Mouse (Mus musculus): Measurements from ENCODE around the gene Dctn1. TPM values are rescaled to one million over a fixed set of nuclear protein-coding genes. Genes with fewer than 3 reads are reported as not detected.
A peak's percentile ranks its signal among the peaks of the same experiment; 100 is the strongest.

Dctn1 gene
- polyA plus RNA-seq, 1 experiment from 2014 or later = 125 TPM

- H3K36me3 ChIP-seq (ENCODE audit: control insufficient read depth, insufficient read depth, low read length) = no peaks in the 10 kb centered on the region
- no peak overlapping the region for H3K4me2 ChIP-seq (ENCODE audit: low read depth)
- H3K9ac ChIP-seq (ENCODE audit: low read length) = no peak overlapping the region
- H3K4me3 ChIP-seq (ENCODE audit: low read depth, low read length) = no peak overlapping the region
- H3K27me3 ChIP-seq (ENCODE audit: control insufficient read depth, insufficient read depth, low read length) = no peaks in the 10 kb centered on the region
- DNase-seq (ENCODE audit: low spot score) = no peak
- ATAC-seq (ENCODE audit: insufficient read depth, low FRiP score, low TSS enrichment) = no peak
- WGBS = 84% methylated on average over 9 of the region's 9 CpGs
- peaks cover 5% of the 10 kb centered on the region for H3K4me1 ChIP-seq (ENCODE audit: control insufficient read depth, insufficient read depth, low read length)
- H3K27ac ChIP-seq (ENCODE audit: low read depth, low read length) = no peak overlapping the region
- H3K9me3 ChIP-seq (ENCODE audit: control insufficient read depth, low read length) = no peaks in the 10 kb centered on the region
Observed at GRCm38 (mm10) chr6:83132176-83132919, 33.4 kb upstream of the Dctn1 start.

DNA sequence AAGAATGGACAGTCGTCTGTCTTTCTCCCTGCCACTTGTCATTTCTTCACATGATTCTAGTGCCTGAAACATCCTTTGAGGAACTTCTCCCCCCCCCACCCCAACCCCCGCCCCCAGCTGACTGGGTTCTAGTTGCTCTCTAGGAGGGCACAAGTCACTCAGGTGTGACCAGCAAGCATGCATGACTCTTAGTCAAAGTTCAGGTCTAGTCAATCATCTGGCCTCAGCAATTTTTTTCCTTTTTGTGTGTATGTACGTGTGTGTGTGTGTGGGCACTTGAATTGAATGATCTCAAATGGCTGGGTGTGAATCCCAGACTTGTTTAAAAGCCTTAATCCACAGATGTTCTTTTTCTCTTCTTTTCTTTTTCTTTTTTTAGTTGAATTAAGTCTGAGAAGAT, 31.5 kb upstream of the Dctn1 start:
- Histone ChIP-seq H3K4me3 (ENCODE audit: low read depth, low read length) (no peak overlapping the region), H3K36me3 (ENCODE audit: control insufficient read depth, insufficient read depth, low read length) (no peaks in the 10 kb centered on the region), H3K4me2 (ENCODE audit: low read depth) (no peak overlapping the region), H3K4me1 (ENCODE audit: control insufficient read depth, insufficient read depth, low read length) (peaks cover 19% of the 10 kb centered on the region), H3K27me3 (ENCODE audit: control insufficient read depth, insufficient read depth, low read length) (no peaks in the 10 kb centered on the region), H3K27ac (ENCODE audit: low read depth, low read length) (no peak overlapping the region), H3K9ac (ENCODE audit: low read length) (no peak overlapping the region), H3K9me3 (ENCODE audit: control insufficient read depth, low read length) (no peaks in the 10 kb centered on the region)
- DNase-seq (ENCODE audit: low spot score) (no peak), ATAC-seq (ENCODE audit: insufficient read depth, low FRiP score, low TSS enrichment) (no peak)
- WGBS = 87% methylated on average over 3 of the region's 3 CpGs

DNA sequence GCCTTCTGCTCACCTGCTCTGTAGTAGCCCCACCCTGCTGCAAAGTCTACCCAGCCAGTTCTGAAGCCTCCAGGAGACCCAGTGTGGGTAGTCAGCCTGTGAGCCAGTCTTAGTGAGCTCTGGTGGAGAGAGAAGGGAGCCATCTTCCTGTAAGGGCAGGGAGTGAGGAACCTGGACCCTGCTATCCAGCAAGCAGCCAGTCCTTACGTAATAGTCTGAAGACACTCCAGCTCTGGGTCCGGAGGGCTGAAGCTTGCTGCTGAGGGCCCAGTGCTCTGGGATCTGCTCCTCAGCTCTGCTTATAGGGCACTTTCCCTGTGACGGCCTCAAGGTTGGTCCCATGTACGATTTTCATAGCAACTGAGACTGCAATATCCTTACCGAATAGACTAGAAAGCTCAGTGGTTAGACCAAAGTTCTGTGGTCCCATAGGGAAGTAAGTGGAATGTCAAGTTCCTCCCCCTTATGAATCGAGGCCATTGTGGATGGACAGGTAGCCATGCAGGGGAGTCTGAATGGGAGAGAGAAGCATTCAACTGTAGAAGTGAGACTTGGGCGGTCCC, 30.7 kb upstream of the Dctn1 start, which contains the start of gene Rtkn:
Gene Rtkn, plus strand, starts transcription at position 513 of the 563 bp plus-strand sequence.
- Histone ChIP-seq H3K4me3 (ENCODE audit: low read depth, low read length) (peak within 1 kb of the TSS; percentile 58), H3K27me3 (ENCODE audit: control insufficient read depth, insufficient read depth, low read length) (no peaks in the 10 kb centered on the region), H3K27ac (ENCODE audit: low read depth, low read length) (no peak within 1 kb of the TSS), H3K4me1 (ENCODE audit: control insufficient read depth, insufficient read depth, low read length) (peaks cover 21% of the 10 kb centered on the region), H3K9ac (ENCODE audit: low read length) (peak within 1 kb of the TSS; percentile 98), H3K4me2 (ENCODE audit: low read depth) (peak within 1 kb of the TSS; percentile 91), H3K9me3 (ENCODE audit: control insufficient read depth, low read length) (no peaks in the 10 kb centered on the region), H3K36me3 (ENCODE audit: control insufficient read depth, insufficient read depth, low read length) (no peaks in the 10 kb centered on the region)
- 57% methylated on average over 7 of the region's 7 CpGs for WGBS
- ATAC-seq (ENCODE audit: insufficient read depth, low FRiP score, low TSS enrichment) (no peak), DNase-seq (ENCODE audit: low spot score) (no peak)

- Histone ChIP-seq H3K27ac (ENCODE audit: low read depth, low read length) (no peak overlapping the region), H3K4me1 (ENCODE audit: control insufficient read depth, insufficient read depth, low read length) (peaks cover 21% of the 10 kb centered on the region)
Observed at GRCm38 (mm10) chr6:83135571-83136161, 30.1 kb upstream of the Dctn1 start.

GRCm38 (mm10) chr6:83136291-83136880, 29.3 kb upstream of the Dctn1 start:
- Histone ChIP-seq H3K4me1 (ENCODE audit: control insufficient read depth, insufficient read depth, low read length) (peaks cover 22% of the 10 kb centered on the region), H3K9me3 (ENCODE audit: control insufficient read depth, low read length) (no peaks in the 10 kb centered on the region)

More at GRCm38 (mm10) chr6:83135571-83136161, 30.1 kb upstream of the Dctn1 start:
- Histone ChIP-seq H3K4me3 (ENCODE audit: low read depth, low read length) (peak overlapping the region; percentile 58), H3K36me3 (ENCODE audit: control insufficient read depth, insufficient read depth, low read length) (no peaks in the 10 kb centered on the region), H3K4me2 (ENCODE audit: low read depth) (peak overlapping the region; percentile 91), H3K27me3 (ENCODE audit: control insufficient read depth, insufficient read depth, low read length) (no peaks in the 10 kb centered on the region), H3K9ac (ENCODE audit: low read length) (peak overlapping the region; percentile 98), H3K9me3 (ENCODE audit: control insufficient read depth, low read length) (no peaks in the 10 kb centered on the region)
- ATAC-seq (ENCODE audit: insufficient read depth, low FRiP score, low TSS enrichment) = no peak
- peak; percentile 19 for DNase-seq (ENCODE audit: low spot score)
- 5% methylated on average over 37 of the region's 37 CpGs for WGBS

GRCm38 (mm10) chr6:83136881-83137575, 28.7 kb upstream of the Dctn1 start:
- Histone ChIP-seq H3K9ac (ENCODE audit: low read length) (peak overlapping the region; percentile 98), H3K9me3 (ENCODE audit: control insufficient read depth, low read length) (no peaks in the 10 kb centered on the region), H3K4me3 (ENCODE audit: low read depth, low read length) (peak overlapping the region; percentile 58), H3K27ac (ENCODE audit: low read depth, low read length) (peak overlapping the region; percentile 99), H3K4me2 (ENCODE audit: low read depth) (peak overlapping the region; percentile 91), H3K36me3 (ENCODE audit: control insufficient read depth, insufficient read depth, low read length) (no peaks in the 10 kb centered on the region), H3K27me3 (ENCODE audit: control insufficient read depth, insufficient read depth, low read length) (no peaks in the 10 kb centered on the region), H3K4me1 (ENCODE audit: control insufficient read depth, insufficient read depth, low read length) (peaks cover 27% of the 10 kb centered on the region)
- 1% methylated on average over 23 of the region's 26 CpGs for WGBS
- peak; percentile 79 for ATAC-seq (ENCODE audit: insufficient read depth, low FRiP score, low TSS enrichment)
- peak; percentile 87 for DNase-seq (ENCODE audit: low spot score)

More at GRCm38 (mm10) chr6:83136291-83136880, 29.3 kb upstream of the Dctn1 start:
- peak overlapping the region; percentile 91 for H3K4me2 ChIP-seq (ENCODE audit: low read depth)
- H3K27me3 ChIP-seq (ENCODE audit: control insufficient read depth, insufficient read depth, low read length) = no peaks in the 10 kb centered on the region
- no peaks in the 10 kb centered on the region for H3K36me3 ChIP-seq (ENCODE audit: control insufficient read depth, insufficient read depth, low read length)
- peak overlapping the region; percentile 99 for H3K27ac ChIP-seq (ENCODE audit: low read depth, low read length)
- WGBS = 13% methylated on average over 5 of the region's 5 CpGs
- H3K4me3 ChIP-seq (ENCODE audit: low read depth, low read length) = peak overlapping the region; percentile 58
- H3K9ac ChIP-seq (ENCODE audit: low read length) = peak overlapping the region; percentile 98
- DNase-seq (ENCODE audit: low spot score) (no peak), ATAC-seq (ENCODE audit: insufficient read depth, low FRiP score, low TSS enrichment) (no peak)

DNA sequence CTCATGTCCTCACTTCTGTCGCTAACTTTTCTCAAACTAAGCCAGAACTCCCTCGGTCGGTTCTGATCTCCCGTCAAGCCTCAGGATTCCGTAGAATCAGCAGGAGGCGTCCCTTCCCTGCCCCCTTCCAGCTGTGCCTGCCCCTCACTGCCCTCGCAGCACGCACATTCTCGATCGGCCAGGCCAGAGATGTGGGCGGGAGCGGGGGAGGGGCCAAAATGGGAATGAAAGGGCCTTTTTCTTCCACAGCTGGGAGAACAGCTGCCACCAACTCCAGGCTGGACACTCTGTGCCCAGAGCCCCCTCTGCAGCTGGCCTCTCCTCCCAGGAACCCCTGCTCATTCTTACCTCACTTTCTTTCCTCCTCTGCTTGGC, 28.2 kb upstream of the Dctn1 start:
- Histone ChIP-seq H3K27ac (ENCODE audit: low read depth, low read length) (peak overlapping the region; percentile 99), H3K27me3 (ENCODE audit: control insufficient read depth, insufficient read depth, low read length) (no peaks in the 10 kb centered on the region), H3K9me3 (ENCODE audit: control insufficient read depth, low read length) (no peaks in the 10 kb centered on the region), H3K36me3 (ENCODE audit: control insufficient read depth, insufficient read depth, low read length) (no peaks in the 10 kb centered on the region), H3K9ac (ENCODE audit: low read length) (peak overlapping the region; percentile 98), H3K4me1 (ENCODE audit: control insufficient read depth, insufficient read depth, low read length) (peaks cover 30% of the 10 kb centered on the region), H3K4me2 (ENCODE audit: low read depth) (peak overlapping the region; percentile 91), H3K4me3 (ENCODE audit: low read depth, low read length) (peak overlapping the region; percentile 58)
- 0% methylated on average over 12 of the region's 12 CpGs for WGBS
- ATAC-seq (ENCODE audit: insufficient read depth, low FRiP score, low TSS enrichment) = peak; percentile 76
- DNase-seq (ENCODE audit: low spot score) = peak; percentile 90

DNA sequence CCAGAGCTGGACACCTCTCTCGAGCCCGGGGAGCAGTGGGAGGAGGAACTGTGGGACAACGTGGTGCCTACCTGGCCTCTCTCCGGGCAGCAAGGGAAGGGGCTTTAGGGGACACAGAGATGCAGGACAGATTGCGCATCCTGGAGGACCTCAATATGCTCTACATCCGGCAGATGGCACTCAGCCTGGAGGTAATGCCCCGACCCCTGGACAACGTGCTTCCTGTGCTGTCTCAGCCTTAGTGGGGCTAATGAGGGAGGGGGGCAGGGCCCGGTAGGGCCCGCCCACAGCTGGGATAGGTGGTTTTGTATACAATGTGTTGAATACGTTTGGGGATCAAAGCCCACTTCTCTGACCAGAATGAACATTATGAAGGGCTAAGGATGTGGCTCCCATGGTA, 27.7 kb upstream of the Dctn1 start:
- ATAC-seq (ENCODE audit: insufficient read depth, low FRiP score, low TSS enrichment) (peak; percentile 35), DNase-seq (ENCODE audit: low spot score) (peak; percentile 74)
- H3K27ac ChIP-seq (ENCODE audit: low read depth, low read length) = peak overlapping the region; percentile 99
- peak overlapping the region; percentile 58 for H3K4me3 ChIP-seq (ENCODE audit: low read depth, low read length)
- H3K4me1 ChIP-seq (ENCODE audit: control insufficient read depth, insufficient read depth, low read length) = peaks cover 31% of the 10 kb centered on the region
- no peaks in the 10 kb centered on the region for H3K36me3 ChIP-seq (ENCODE audit: control insufficient read depth, insufficient read depth, low read length)
- no peaks in the 10 kb centered on the region for H3K27me3 ChIP-seq (ENCODE audit: control insufficient read depth, insufficient read depth, low read length)
- peak overlapping the region; percentile 98 for H3K9ac ChIP-seq (ENCODE audit: low read length)
- no peaks in the 10 kb centered on the region for H3K9me3 ChIP-seq (ENCODE audit: control insufficient read depth, low read length)
- peak overlapping the region; percentile 91 for H3K4me2 ChIP-seq (ENCODE audit: low read depth)
- WGBS = under 1% methylated on average over 11 of the region's 11 CpGs
